Mouse (Mus musculus) megakaryocyte, embryonic 14.5 days (primary cell): ENCODE measurements around the gene Fignl1. TPM values are rescaled to one million over a fixed set of nuclear protein-coding genes. Genes with fewer than 3 reads are reported as not detected.

Experiments used
- H3K27me3 ChIP-seq: replicated peaks from 2 replicates; pipeline ENCODE3; 2012; ENCODE audit warnings: inconsistent platforms
- H3K36me3 ChIP-seq: replicated peaks from 2 replicates; pipeline ENCODE3; 2012; ENCODE audit warnings: low read length, inconsistent platforms, mixed read lengths
- H3K4me1 ChIP-seq: 2 replicates; pipeline ENCODE4 v1.6.1; 2012; ENCODE audit warnings: inconsistent platforms
- H3K4me3 ChIP-seq: replicated peaks from 2 replicates; pipeline ENCODE3; 2012; ENCODE audit warnings: moderate library complexity, mild to moderate bottlenecking, inconsistent platforms
- H3K9me3 ChIP-seq: 2 replicates; pipeline ENCODE4 v1.6.1; 2012; ENCODE audit warnings: inconsistent platforms
- FLI1 ChIP-seq: IDR thresholded peaks from 2 replicates; pipeline ENCODE4 v1.6.1; 2012; ENCODE audit warnings: low read length, inconsistent platforms, mixed read lengths
- GATA1 ChIP-seq: IDR thresholded peaks from 3 replicates; pipeline ENCODE4 v1.6.1; 2012; ENCODE audit warnings: mixed read lengths, low read length, inconsistent platforms, borderline replicate concordance
- polyA plus RNA-seq: library from polyadenylated mRNA; stranded (reverse); fragments of >175 nt; gene quantifications from 2 replicates; pipeline ENCODE4 v1.2.3, GENCODE M21; 2012; ENCODE audit warnings: low replicate concordance; ENCODE audit not compliant: insufficient read depth

Fignl1 gene
- polyA plus RNA-seq, result 0.17 TPM in 1 of 2 replicates, not detected in the other

- Histone ChIP-seq H3K9me3 (no peaks in the 10 kb centered on the region), H3K36me3 (peaks cover 18% of the 10 kb centered on the region), H3K4me1 (peaks cover 21% of the 10 kb centered on the region), H3K27me3 (peaks cover 14% of the 10 kb centered on the region), H3K4me3 (peak within 1 kb of the TSS; percentile 95)
- TF ChIP-seq FLI1, result peak; percentile 40; the same call in 1 of the 2 replicates
- no peak for TF ChIP-seq GATA1
Observed at GRCm38 (mm10) chr11:11808820-11809403, at the start of gene Fignl1. Fignl1 (minus strand) TSS chr11:11808962.

GRCm38 (mm10) chr11:11856959-11857358 lies 48.2 kb upstream of the Fignl1 start:
- peaks cover 4% of the 10 kb centered on the region for H3K9me3 ChIP-seq
- H3K27me3 ChIP-seq, result peaks cover 6% of the 10 kb centered on the region
- no peak for TF ChIP-seq GATA1
- TF ChIP-seq FLI1, result no peak
- peaks cover 3% of the 10 kb centered on the region for H3K36me3 ChIP-seq
- no peak overlapping the region for H3K4me3 ChIP-seq
- H3K4me1 ChIP-seq, result peaks cover 9% of the 10 kb centered on the region; the same call in 1 of the 2 replicates

- H3K36me3 ChIP-seq, result peaks cover 3% of the 10 kb centered on the region
- TF ChIP-seq FLI1 (no peak), GATA1 (no peak)
- H3K4me3 ChIP-seq, result no peak overlapping the region
- H3K4me1 ChIP-seq, result peaks cover 9% of the 10 kb centered on the region
- H3K9me3 ChIP-seq, result peaks cover 4% of the 10 kb centered on the region
- peaks cover 10% of the 10 kb centered on the region for H3K27me3 ChIP-seq
Observed at GRCm38 (mm10) chr11:11855685-11856131, 46.9 kb upstream of the Fignl1 start.

GRCm38 (mm10) chr11:11855061-11855672 lies 46.4 kb upstream of the Fignl1 start:
- H3K4me3 ChIP-seq, result no peak overlapping the region
- peaks cover 4% of the 10 kb centered on the region for H3K9me3 ChIP-seq
- H3K27me3 ChIP-seq, result peaks cover 15% of the 10 kb centered on the region
- peaks cover 3% of the 10 kb centered on the region for H3K36me3 ChIP-seq
- H3K4me1 ChIP-seq, result peaks cover 14% of the 10 kb centered on the region
- no peak for TF ChIP-seq GATA1
- TF ChIP-seq FLI1, result no peak

- Histone ChIP-seq H3K4me3 (no peak overlapping the region), H3K9me3 (peaks cover 4% of the 10 kb centered on the region), H3K36me3 (peaks cover 3% of the 10 kb centered on the region), H3K27me3 (peaks cover 19% of the 10 kb centered on the region), H3K4me1 (peaks cover 14% of the 10 kb centered on the region)
- no peak for TF ChIP-seq GATA1
- no peak for TF ChIP-seq FLI1
Observed at GRCm38 (mm10) chr11:11853731-11854461, 45.1 kb upstream of the Fignl1 start.

GRCm38 (mm10) chr11:11851957-11852505 lies 43.3 kb upstream of the Fignl1 start:
- Histone ChIP-seq H3K36me3 (peaks cover 3% of the 10 kb centered on the region), H3K4me1 (peaks cover 21% of the 10 kb centered on the region), H3K4me3 (no peak overlapping the region), H3K9me3 (peaks cover 3% of the 10 kb centered on the region), H3K27me3 (peaks cover 28% of the 10 kb centered on the region)
- no peak for TF ChIP-seq GATA1
- TF ChIP-seq FLI1, result no peak

GRCm38 (mm10) chr11:11850476-11851267 lies 41.9 kb upstream of the Fignl1 start:
- no peak for TF ChIP-seq FLI1
- no peak for TF ChIP-seq GATA1
- Histone ChIP-seq H3K27me3 (peaks cover 30% of the 10 kb centered on the region), H3K4me1 (peaks cover 24% of the 10 kb centered on the region), H3K9me3 (no peaks in the 10 kb centered on the region), H3K4me3 (peak overlapping the region; percentile 34), H3K36me3 (no peaks in the 10 kb centered on the region)

GRCm38 (mm10) chr11:11849513-11850311 lies 41.0 kb upstream of the Fignl1 start:
- TF ChIP-seq GATA1, result no peak
- H3K27me3 ChIP-seq, result peaks cover 38% of the 10 kb centered on the region
- H3K9me3 ChIP-seq, result no peaks in the 10 kb centered on the region
- peaks cover 24% of the 10 kb centered on the region for H3K4me1 ChIP-seq
- no peak overlapping the region for H3K4me3 ChIP-seq
- no peaks in the 10 kb centered on the region for H3K36me3 ChIP-seq
